Mouse (Mus musculus): ENCODE data around the gene Pla2g4d. TPM values are rescaled to one million over a fixed set of nuclear protein-coding genes. Genes with fewer than 3 reads are reported as not detected.

Pla2g4d gene
- not detected for total RNA-seq (2021)
- long read RNA-seq, experiment 1 = 0 reads
- long read RNA-seq, experiment 2 = 0 reads

- no peak for DNase-seq
These were observed at the start of gene Pla2g4d for GRCm38 (mm10) chr2:120288995-120289394. TSS of gene Pla2g4d (minus strand) at chr2:120289197.

GRCm38 (mm10) chr2:120337886-120338285, 48.9 kb upstream of the Pla2g4d start:
- no peak for DNase-seq

GRCm38 (mm10) chr2:120331575-120331974, 42.6 kb upstream of the Pla2g4d start:
- DNase-seq = no peak

- no peak for DNase-seq
These were observed 26.1 kb upstream of the Pla2g4d start for GRCm38 (mm10) chr2:120315077-120315476.

- DNase-seq = no peak
These were observed 25.5 kb upstream of the Pla2g4d start for GRCm38 (mm10) chr2:120314487-120314886.

GRCm38 (mm10) chr2:120313976-120314375, 25.0 kb upstream of the Pla2g4d start, which contains the start of gene Pla2g4f:
TSS of gene Pla2g4f (minus strand) at chr2:120314165.
- no peak for DNase-seq

GRCm38 (mm10) chr2:120312276-120312825, 23.4 kb upstream of the Pla2g4d start:
- DNase-seq = no peak

- no peak for DNase-seq
These were observed 15.1 kb upstream of the Pla2g4d start for GRCm38 (mm10) chr2:120304113-120304512.

- DNase-seq = no peak
These were observed 12.1 kb upstream of the Pla2g4d start for GRCm38 (mm10) chr2:120301076-120301475.

GRCm38 (mm10) chr2:120299866-120300265, 10.9 kb upstream of the Pla2g4d start:
- no peak for DNase-seq

- DNase-seq = no peak
These were observed 7.2 kb upstream of the Pla2g4d start for GRCm38 (mm10) chr2:120296160-120296559.

- no peak for DNase-seq
These were observed 2.6 kb upstream of the Pla2g4d start for GRCm38 (mm10) chr2:120291471-120292078.

GRCm38 (mm10) chr2:120288401-120288800, 596 bp downstream of the Pla2g4d start:
- no peak for DNase-seq

- DNase-seq = no peak
These were observed 3.4 kb downstream of the Pla2g4d start for GRCm38 (mm10) chr2:120285639-120286038.

- DNase-seq = no peak
These were observed 4.3 kb downstream of the Pla2g4d start for GRCm38 (mm10) chr2:120284705-120285104.

- no peak for DNase-seq
These were observed 4.9 kb downstream of the Pla2g4d start for GRCm38 (mm10) chr2:120284094-120284493.

- DNase-seq = no peak
These were observed 5.4 kb downstream of the Pla2g4d start for GRCm38 (mm10) chr2:120283550-120283949.

- no peak for DNase-seq
These were observed 7.8 kb downstream of the Pla2g4d start for GRCm38 (mm10) chr2:120281221-120281620.

GRCm38 (mm10) chr2:120279961-120280360, 9.0 kb downstream of the Pla2g4d start:
- DNase-seq = peak; percentile 27

- DNase-seq = no peak
These were observed 12.0 kb downstream of the Pla2g4d start for GRCm38 (mm10) chr2:120276951-120277350.

GRCm38 (mm10) chr2:120268635-120269034, 20.4 kb downstream of the Pla2g4d start:
- no peak for DNase-seq

- no peak for DNase-seq
These were observed 23.5 kb downstream of the Pla2g4d start for GRCm38 (mm10) chr2:120265523-120265922.

GRCm38 (mm10) chr2:120264858-120265257, 24.1 kb downstream of the Pla2g4d start:
- no peak for DNase-seq

GRCm38 (mm10) chr2:120262876-120263275, 26.1 kb downstream of the Pla2g4d start:
- no peak for DNase-seq
